ENCODE assay signal across 17 mouse cellular contexts in genomic region chr6:15750101-15750500, GRCm38 (mm10).
"Had no signal": no experiment of that assay in that cellular context is flagged by ENCODE, and none has a peak within 500 bp of the region (broad histone marks: within the 10 kb centered on the region; RNA-seq: fewer than 3 reads in every experiment).

No protein-coding gene starts in this region.

- H3K36me3 ChIP-seq: liver, embryonic 12.5 days; midbrain, embryonic 12.5 days; neural tube, embryonic 13.5 days; neural tube, embryonic 15.5 days had no signal

- ATAC-seq: liver, embryonic 12.5 days; midbrain, embryonic 16.5 days had no signal

- H3K4me3 ChIP-seq: liver, embryonic 12.5 days; midbrain, embryonic 10.5 days; midbrain, embryonic 12.5 days; myocyte; neural tube, embryonic 13.5 days; neural tube, embryonic 15.5 days had no signal

- H3K27me3 ChIP-seq: liver, embryonic 12.5 days; midbrain, embryonic 12.5 days; neural tube, embryonic 13.5 days; neural tube, embryonic 15.5 days had no signal

- DNase-seq: lung, adult 18-20 months; lung, embryonic 14.5 days; lung, postnatal 10 days; lung, postnatal 4 days; midbrain, embryonic 14.5 days; right cerebral cortex, postnatal 14 days; thymus, adult 18-20 months; thymus, postnatal 14 days; thymus, postnatal 36 days had no signal

- H3K4me1 ChIP-seq: liver, embryonic 12.5 days; neural tube, embryonic 15.5 days had no signal

- H3K27ac ChIP-seq: liver, embryonic 12.5 days; liver, embryonic 14.5 days; midbrain, embryonic 10.5 days; midbrain, embryonic 12.5 days; neural tube, embryonic 13.5 days; neural tube, embryonic 15.5 days had no signal
